Mouse (Mus musculus): ENCODE measurements around the gene Cmtr1.
"Not testable (repeated sequence)": the region's sequence is repeated elsewhere in the genome, so short reads cannot be mapped to it uniquely, and the experiment has no call there.

The Cmtr1 gene

GRCm38 (mm10) chr17:29705881-29706280, 45.5 kb downstream of the Cmtr1 start:
- peak; percentile 71 for DNase-seq (ENCODE audit: low spot score)

- DNase-seq (ENCODE audit: low spot score) = no peak
Measured at GRCm38 (mm10) chr17:29706981-29707545, 46.7 kb downstream of the Cmtr1 start.

- no peak for DNase-seq (ENCODE audit: low spot score)
Measured at GRCm38 (mm10) chr17:29708783-29709182, 48.4 kb downstream of the Cmtr1 start.

GRCm38 (mm10) chr17:29710562-29711044, 50.2 kb downstream of the Cmtr1 start:
- DNase-seq (ENCODE audit: low spot score) = no peak

- DNase-seq (ENCODE audit: low spot score) = no peak
Measured at GRCm38 (mm10) chr17:29711076-29711744, 50.8 kb downstream of the Cmtr1 start.

GRCm38 (mm10) chr17:29711745-29712431, 51.5 kb downstream of the Cmtr1 start:
- DNase-seq (ENCODE audit: low spot score) = no peak

- no peak for DNase-seq (ENCODE audit: low spot score)
Measured at GRCm38 (mm10) chr17:29712565-29712964, 52.2 kb downstream of the Cmtr1 start.

GRCm38 (mm10) chr17:29713734-29714133, 53.3 kb downstream of the Cmtr1 start:
- not testable (repeated sequence) for DNase-seq (ENCODE audit: low spot score)

- DNase-seq (ENCODE audit: low spot score) = peak; percentile 97
Measured at GRCm38 (mm10) chr17:29716732-29717445, 56.5 kb downstream of the Cmtr1 start, which contains the start of gene Ccdc167. TSS of gene Ccdc167 (minus strand) at chr17:29717044.

- no peak for DNase-seq (ENCODE audit: low spot score)
Measured at GRCm38 (mm10) chr17:29718660-29719059, 58.3 kb downstream of the Cmtr1 start.

- DNase-seq (ENCODE audit: low spot score) = no peak
Measured at GRCm38 (mm10) chr17:29719628-29720575, 59.5 kb downstream of the Cmtr1 start.

GRCm38 (mm10) chr17:29720755-29721365, 60.5 kb downstream of the Cmtr1 start:
- DNase-seq (ENCODE audit: low spot score) = no peak

- no peak for DNase-seq (ENCODE audit: low spot score)
Measured at GRCm38 (mm10) chr17:29724610-29725009, 64.2 kb downstream of the Cmtr1 start.

GRCm38 (mm10) chr17:29725027-29725620, 64.7 kb downstream of the Cmtr1 start:
- no peak for DNase-seq (ENCODE audit: low spot score)

- no peak for DNase-seq (ENCODE audit: low spot score)
Measured at GRCm38 (mm10) chr17:29728082-29728481, 67.7 kb downstream of the Cmtr1 start.

GRCm38 (mm10) chr17:29730510-29731265, 70.3 kb downstream of the Cmtr1 start:
- DNase-seq (ENCODE audit: low spot score) = peak; percentile 69

- DNase-seq (ENCODE audit: low spot score) = peak; percentile 75
Measured at GRCm38 (mm10) chr17:29731266-29731952, 71.0 kb downstream of the Cmtr1 start.

- DNase-seq (ENCODE audit: low spot score) = no peak
Measured at GRCm38 (mm10) chr17:29731953-29732325, 71.5 kb downstream of the Cmtr1 start.

GRCm38 (mm10) chr17:29732522-29732921, 72.1 kb downstream of the Cmtr1 start:
- DNase-seq (ENCODE audit: low spot score) = no peak

Data from testis, postnatal 10 days (tissue).